Mouse (Mus musculus) ES-E14 (cell line): ENCODE results near the gene Rnpep.

Experiments
- CHD2 ChIP-seq: IDR thresholded peaks from 2 replicates; pipeline ENCODE4 v1.6.1; 2014; ENCODE audit warnings: mild to moderate bottlenecking, low read depth, low read length, inconsistent platforms
- HCFC1 ChIP-seq: IDR thresholded peaks from 2 replicates; pipeline ENCODE4 v1.6.1; 2012; ENCODE audit warnings: low read length, inconsistent platforms, borderline replicate concordance; ENCODE audit not compliant: insufficient read depth
- MAFK ChIP-seq: IDR thresholded peaks from 2 replicates; pipeline ENCODE4 v1.6.1; 2014; ENCODE audit warnings: mild to moderate bottlenecking, low read depth, low read length, inconsistent platforms; ENCODE audit not compliant: insufficient read depth
- ZC3H11A ChIP-seq: IDR thresholded peaks from 2 replicates; pipeline ENCODE4 v1.6.1; 2012; ENCODE audit warnings: low read depth, mild to moderate bottlenecking, inconsistent platforms, low read length, borderline replicate concordance
- ZNF384 ChIP-seq: IDR thresholded peaks from 2 replicates; pipeline ENCODE4 v1.6.1; 2012; ENCODE audit warnings: low read depth, low read length, inconsistent platforms

GRCm38 (mm10) chr1:135324571-135324970, 40.7 kb upstream of the Rnpep start, which contains the start of gene Lmod1:
- TF ChIP-seq ZNF384 (no peak), HCFC1 (no peak), MAFK (no peak), CHD2 (no peak), ZC3H11A (no peak)
